27 mouse cellular contexts compared by ENCODE assay signal in genomic region chr3:138649699-138650098, GRCm38 (mm10).
A peak's percentile ranks its signal among the peaks of the same experiment; 100 is the strongest.
DNase-seq lines count a peak whose midpoint lies in the region; ATAC-seq and TF ChIP-seq lines count a peak whose summit lies in the region.
"Had no signal": no experiment of that assay in that cellular context is flagged by ENCODE, and none has a peak within 500 bp of the region (broad histone marks: within the 10 kb centered on the region; RNA-seq: fewer than 3 reads in every experiment).

No protein-coding gene starts in this region.

- TF ChIP-seq EP300 in CH12.LX (IDR thresholded peaks at IDR 0.05; ENCODE audit: low read length), result no peak; the same call in 1 of the 2 replicates

- in situ Hi-C loops in CH12.LX (cut with MboI; ENCODE audit: low pct_ligation_motif_present, low pct_unique_long_range_greater_than_20kb, low sequenced_read_pairs), result loop anchor here (25.0 kb wide), 1 partner anchor 538 kb away; no protein-coding TSS in a partner anchor

- WGBS in midbrain, embryonic 11.5 days, result 88% methylated on average over 6 of the region's 6 CpGs
- 93% methylated on average over 6 of the region's 6 CpGs for WGBS in midbrain, embryonic 14.5 days
- 94% methylated on average over 6 of the region's 6 CpGs for WGBS in forebrain, embryonic 12.5 days

- TF ChIP-seq CTCF in CH12.LX (conservative IDR thresholded peaks at IDR 0.05 in 1 of 2, IDR thresholded peaks at IDR 0.05 in 1 of 2; ENCODE audit: low read depth in 2 of 2, low read length in 2 of 2), result no peak

- H3K27me3 ChIP-seq in midbrain, embryonic 11.5 days (ENCODE audit: control insufficient read depth, insufficient read depth, low read length), result no peaks in the 10 kb centered on the region
- no peaks in the 10 kb centered on the region for H3K27me3 ChIP-seq in midbrain, embryonic 14.5 days (ENCODE audit: control insufficient read depth, insufficient read depth, low read length)
- H3K27me3 ChIP-seq in CH12.LX (replicated peaks), result no peaks in the 10 kb centered on the region
- no peaks in the 10 kb centered on the region for H3K27me3 ChIP-seq in forebrain, embryonic 12.5 days
- H3K27me3 ChIP-seq: embryonic facial prominence, embryonic 13.5 days; forebrain, embryonic 13.5 days; hindbrain, embryonic 13.5 days; Patski had no signal

- no peaks in the 10 kb centered on the region for H3K9me3 ChIP-seq in midbrain, embryonic 11.5 days (ENCODE audit: control insufficient read depth, low read length)
- H3K9me3 ChIP-seq in midbrain, embryonic 14.5 days (ENCODE audit: control insufficient read depth, low read length), result no peaks in the 10 kb centered on the region
- H3K9me3 ChIP-seq in CH12.LX (replicated peaks; ENCODE audit: low read length), result peaks cover 16% of the 10 kb centered on the region
- H3K9me3 ChIP-seq in forebrain, embryonic 12.5 days, result no peaks in the 10 kb centered on the region
- H3K9me3 ChIP-seq: embryonic facial prominence, embryonic 13.5 days; forebrain, embryonic 13.5 days; G1E; hindbrain, embryonic 13.5 days had no signal

- H3K4me1 ChIP-seq in midbrain, embryonic 11.5 days (ENCODE audit: control insufficient read depth, insufficient read depth, low read length), result peaks cover 2% of the 10 kb centered on the region; the same call in 1 of the 2 replicates
- H3K4me1 ChIP-seq in midbrain, embryonic 14.5 days (ENCODE audit: control insufficient read depth, insufficient read depth, low read length), result peaks cover 5% of the 10 kb centered on the region
- no peaks in the 10 kb centered on the region for H3K4me1 ChIP-seq in CH12.LX (ENCODE audit: control insufficient read depth in 1 of 2, insufficient read depth in 2 of 2)
- peaks cover 12% of the 10 kb centered on the region for H3K4me1 ChIP-seq in forebrain, embryonic 12.5 days

- H3K4me2 ChIP-seq in midbrain, embryonic 11.5 days, result no peak overlapping the region
- no peak overlapping the region for H3K4me2 ChIP-seq in midbrain, embryonic 14.5 days (ENCODE audit: low read length)
- H3K4me2 ChIP-seq in CH12.LX (ENCODE audit: insufficient read depth, low read depth, poor library complexity, severe bottlenecking), result no peak overlapping the region
- no peak overlapping the region for H3K4me2 ChIP-seq in forebrain, embryonic 12.5 days
- H3K4me2 ChIP-seq: embryonic facial prominence, embryonic 13.5 days; forebrain, embryonic 13.5 days; hindbrain, embryonic 13.5 days had no signal

- ATAC-seq in midbrain, embryonic 11.5 days (ENCODE audit: low FRiP score), result no peak
- ATAC-seq in midbrain, embryonic 14.5 days (ENCODE audit: low FRiP score, low TSS enrichment), result no peak
- ATAC-seq in forebrain, embryonic 12.5 days (ENCODE audit: low FRiP score), result no peak
- ATAC-seq: forebrain, embryonic 13.5 days; forebrain, embryonic 16.5 days; hindbrain, embryonic 16.5 days; Patski had no signal

- no peak for TF ChIP-seq POLR2A in CH12.LX (IDR thresholded peaks at IDR 0.05; ENCODE audit: low read depth, low read length)

- peak; percentile 66 for DNase-seq in midbrain, embryonic 11.5 days (ENCODE audit: low spot score, missing footprints)
- no peak for DNase-seq in midbrain, embryonic 14.5 days
- DNase-seq in CD4-positive helper T cell, adult 2 months (ENCODE audit: low read depth, low spot score), result peak; percentile 48
- peak; percentile 28 for DNase-seq in CH12.LX (ENCODE audit: extremely low read depth)
- DNase-seq in naive thymus-derived CD4-positive, alpha-beta T cell, adult 2 months (ENCODE audit: low read depth), result peak; percentile 23
- no peak for DNase-seq in lung, postnatal 25 days (ENCODE audit: low spot score)
- DNase-seq: adrenal gland, postnatal 10 days; adrenal gland, postnatal 36 days; cerebellum, adult 11 months; cerebellum, adult 2 months; cerebellum, adult 9-11 months; cerebellum, postnatal 25 days; gastrocnemius, postnatal 10 days; gastrocnemius, postnatal 36 days; heart, adult 2 months; heart, postnatal 36 days had no signal

- TF ChIP-seq RAD21 in CH12.LX (IDR thresholded peaks at IDR 0.05; ENCODE audit: low read depth, low read length), result no peak

- no peak overlapping the region for H3K27ac ChIP-seq in midbrain, embryonic 11.5 days (ENCODE audit: low read depth, low read length)
- H3K27ac ChIP-seq in midbrain, embryonic 14.5 days (replicated peaks; ENCODE audit: low read depth, low read length), result no peak overlapping the region
- H3K27ac ChIP-seq in CH12.LX (ENCODE audit: insufficient read depth, low read depth), result no peak overlapping the region
- H3K27ac ChIP-seq in forebrain, embryonic 12.5 days, result no peak overlapping the region
- H3K27ac ChIP-seq: embryonic facial prominence, embryonic 13.5 days; forebrain, embryonic 13.5 days; heart, adult 2 months; heart, embryonic 10.5 days; hindbrain, embryonic 10.5 days; hindbrain, embryonic 13.5 days had no signal

- no peak overlapping the region for H3K9ac ChIP-seq in midbrain, embryonic 11.5 days (ENCODE audit: low read length)
- H3K9ac ChIP-seq in midbrain, embryonic 14.5 days (replicated peaks; ENCODE audit: low read length), result no peak overlapping the region
- no peak overlapping the region for H3K9ac ChIP-seq in CH12.LX (ENCODE audit: insufficient read depth, low read depth)
- no peak overlapping the region for H3K9ac ChIP-seq in forebrain, embryonic 12.5 days
- H3K9ac ChIP-seq: embryonic facial prominence, embryonic 13.5 days; forebrain, embryonic 13.5 days; hindbrain, embryonic 13.5 days had no signal

- H3K36me3 ChIP-seq in midbrain, embryonic 11.5 days (ENCODE audit: control insufficient read depth, insufficient read depth, low read length), result no peaks in the 10 kb centered on the region
- H3K36me3 ChIP-seq in midbrain, embryonic 14.5 days (ENCODE audit: control insufficient read depth, insufficient read depth, low read length), result no peaks in the 10 kb centered on the region
- H3K36me3 ChIP-seq in CH12.LX (replicated peaks in 1 of 2; ENCODE audit: control insufficient read depth in 1 of 2, insufficient read depth in 1 of 2, low read length in 1 of 2), result no peaks in the 10 kb centered on the region
- H3K36me3 ChIP-seq in forebrain, embryonic 12.5 days (replicated peaks), result no peaks in the 10 kb centered on the region
- H3K36me3 ChIP-seq: embryonic facial prominence, embryonic 13.5 days; G1E; heart, embryonic 10.5 days; hindbrain, embryonic 10.5 days; hindbrain, embryonic 13.5 days had no signal

- H3K79me2 ChIP-seq in CH12.LX (replicated peaks; ENCODE audit: control insufficient read depth, extremely low read depth, insufficient read depth, poor library complexity, severe bottlenecking), result no peaks in the 10 kb centered on the region

- dilution Hi-C loops in CH12.LX (cut with MboI; ENCODE audit: extremely low pct_ligation_motif_present, extremely low pct_unique_long_range_greater_than_20kb, low sequenced_read_pairs), result no loop called here

- no peak overlapping the region for H3K4me3 ChIP-seq in midbrain, embryonic 11.5 days (ENCODE audit: low read depth, low read length)
- H3K4me3 ChIP-seq in midbrain, embryonic 14.5 days (replicated peaks; ENCODE audit: low read depth, low read length), result no peak overlapping the region
- H3K4me3 ChIP-seq in CH12.LX (replicated peaks in 1 of 3; ENCODE audit: low read depth in 2 of 3, low read length in 2 of 3, poor library complexity in 1 of 3), result no peak overlapping the region
- H3K4me3 ChIP-seq in forebrain, embryonic 12.5 days (replicated peaks), result no peak overlapping the region
- H3K4me3 ChIP-seq: embryonic facial prominence, embryonic 13.5 days; erythroblast, embryonic 14.5 days; forebrain, embryonic 13.5 days; heart, adult 2 months; heart, embryonic 10.5 days; hindbrain, embryonic 10.5 days; hindbrain, embryonic 13.5 days had no signal

TF ChIP-seq in CH12.LX, 34 proteins besides CTCF, POLR2A, EP300 and RAD21:
- TF ChIP-seq USF2 (conservative IDR thresholded peaks at IDR 0.05; ENCODE audit: low read depth, low read length) (no peak), MYC (IDR thresholded peaks at IDR 0.05; ENCODE audit: low read depth, low read length) (no peak), BHLHE40 (IDR thresholded peaks at IDR 0.05; ENCODE audit: low read depth, low read length) (0 out of 2 replicates have a peak, but pooled peaks have one; percentile 26), SIN3A (IDR thresholded peaks at IDR 0.05; ENCODE audit: low read length) (no peak), ZC3H11A (IDR thresholded peaks at IDR 0.05; ENCODE audit: low read depth, low read length) (no peak), NELFE (IDR thresholded peaks at IDR 0.05; ENCODE audit: low read depth, low read length) (no peak), JUND (conservative IDR thresholded peaks at IDR 0.05; ENCODE audit: low read depth, low read length) (no peak), ZNF384 (IDR thresholded peaks at IDR 0.05; ENCODE audit: low read depth, low read length) (0 out of 2 replicates have a peak, but pooled peaks have one; percentile 38), RCOR1 (conservative IDR thresholded peaks at IDR 0.05; ENCODE audit: low read depth, low read length) (no peak)

Comparison
In these comparisons a context has a peak if more than half of its experiments do, and no peak if none do; other contexts are left out.
1. DNase-seq: peak in midbrain, embryonic 11.5 days (single experiment), CD4-positive helper T cell, adult 2 months (single experiment), CH12.LX (single experiment) and naive thymus-derived CD4-positive, alpha-beta T cell, adult 2 months (single experiment); none in midbrain, embryonic 14.5 days (single experiment) and lung, postnatal 25 days (single experiment).